Mouse (Mus musculus): Measurements from ENCODE around the gene Hs3st3a1.

GRCm38 (mm10) chr11:64523993-64524570, 89.0 kb downstream of the Hs3st3a1 start:
- TF ChIP-seq TAL1 (IDR thresholded peaks at IDR 0.05; ENCODE audit: low read length), result no peak
- no peak for TF ChIP-seq GATA1 (IDR thresholded peaks at IDR 0.05; ENCODE audit: low read length)

Measured in erythroblast, embryonic 14.5 days (primary cell).